Mouse (Mus musculus) lung, embryonic 16.5 days (tissue): ENCODE data around the gene Fam161a. TPM values are rescaled to one million over a fixed set of nuclear protein-coding genes. Genes with fewer than 3 reads are reported as not detected.
A peak's percentile ranks its signal among the peaks of the same experiment; 100 is the strongest.

ENCODE experiments used
- ATAC-seq: fragments of 200-750 bp; cut with Nextera tagmentation; 2 replicates; pipeline ENCODE4 v1.8.0; 2017; ENCODE audit warnings: low read depth, mild to moderate bottlenecking, moderate library complexity
- H3K27ac ChIP-seq: fragments of 300-500 bp; sonication (generic); 2 replicates; pipeline ENCODE4 v1.5.1; 2014; ENCODE audit warnings: mild to moderate bottlenecking, control low read depth, low read length
- H3K27me3 ChIP-seq: fragments of 300-500 bp; sonication (generic); 2 replicates; pipeline ENCODE4 v1.6.1; 2014; ENCODE audit warnings: low read depth, low read length, mixed read lengths; ENCODE audit not compliant: control insufficient read depth, insufficient read depth
- H3K36me3 ChIP-seq: fragments of 300-500 bp; sonication (generic); 2 replicates; pipeline ENCODE4 v1.6.1; 2014; ENCODE audit warnings: low read length; ENCODE audit not compliant: control insufficient read depth, insufficient read depth
- H3K4me1 ChIP-seq: fragments of 300-500 bp; sonication (generic); replicated peaks from 2 replicates; pipeline ENCODE4 v1.6.1; 2014; ENCODE audit warnings: low read length, mixed read lengths; ENCODE audit not compliant: control insufficient read depth, insufficient read depth
- H3K4me2 ChIP-seq: fragments of 300-500 bp; sonication (generic); 2 replicates; pipeline ENCODE4 v1.6.1; 2014; ENCODE audit warnings: low read depth, low read length, control low read depth
- H3K4me3 ChIP-seq: fragments of 300-500 bp; sonication (generic); 2 replicates; pipeline ENCODE4 v1.5.1; 2014; ENCODE audit warnings: mild to moderate bottlenecking, low read length, control low read depth
- H3K9ac ChIP-seq: fragments of 300-500 bp; sonication (generic); 2 replicates; pipeline ENCODE4 v1.6.1; 2014; ENCODE audit warnings: low read length, control low read depth
- H3K9me3 ChIP-seq: fragments of 300-500 bp; sonication (generic); 2 replicates; pipeline ENCODE4 v1.6.1; 2016; ENCODE audit warnings: low read length; ENCODE audit not compliant: control insufficient read depth
- WGBS: fragments of 180-500 bp; shearing (Covaris S2); extraction: QIAGEN DNeasy Blood & Tissue Kit; methylation state at CpG from one replicate; pipeline ENCODE4 v1.1.7; 2014; 5-methylcytosine and 5-hydroxymethylcytosine counted together
- polyA plus RNA-seq: library from polyadenylated mRNA; unstranded; fragments of >200 nt; fragmentation: Nextera tagmentation; extraction: Ambion mirVana; gene quantifications from 2 replicates; pipeline ENCODE4 v1.2.1, GENCODE M21; 2015

Gene Fam161a
- polyA plus RNA-seq, 1 experiment from 2014 or later = 10.8 TPM

GRCm38 (mm10) chr11:23007166-23007480, 208 bp upstream of the Fam161a start:
- peak overlapping the region; percentile 92 for H3K4me2 ChIP-seq
- peak overlapping the region; percentile 56 for H3K9ac ChIP-seq
- 0 out of 2 replicates have a peak, but pooled peaks cover 7% of the 10 kb centered on the region for H3K4me1 ChIP-seq
- H3K27me3 ChIP-seq = no peaks in the 10 kb centered on the region
- no peaks in the 10 kb centered on the region for H3K9me3 ChIP-seq
- no peak overlapping the region for H3K27ac ChIP-seq
- ATAC-seq = no peak
- 3% methylated on average over 6 of the region's 6 CpGs for WGBS
- H3K36me3 ChIP-seq = peaks cover 14% of the 10 kb centered on the region
- peak overlapping the region; percentile 59 for H3K4me3 ChIP-seq

- WGBS = under 1% methylated on average over 40 of the region's 40 CpGs
- peak overlapping the region; percentile 92 for H3K4me2 ChIP-seq
Measured at GRCm38 (mm10) chr11:23008181-23008823, 971 bp downstream of the Fam161a start.

GRCm38 (mm10) chr11:23008824-23009200, 1.5 kb downstream of the Fam161a start:
- no peaks in the 10 kb centered on the region for H3K27me3 ChIP-seq
- peak overlapping the region; percentile 59 for H3K4me3 ChIP-seq
- H3K36me3 ChIP-seq = peaks cover 4% of the 10 kb centered on the region; the same call in 1 of the 2 replicates
- H3K27ac ChIP-seq = no peak overlapping the region; the same call in 1 of the 2 replicates
- 0 out of 2 replicates have a peak, but pooled peaks cover 7% of the 10 kb centered on the region for H3K4me1 ChIP-seq
- H3K4me2 ChIP-seq = peak overlapping the region; percentile 92
- no peaks in the 10 kb centered on the region for H3K9me3 ChIP-seq
- ATAC-seq = no peak
- H3K9ac ChIP-seq = peak overlapping the region; percentile 72
- WGBS = 15% methylated on average over 4 of the region's 4 CpGs

More at GRCm38 (mm10) chr11:23008181-23008823, 971 bp downstream of the Fam161a start:
- H3K27ac ChIP-seq = peak overlapping the region; percentile 84
- peaks cover 8% of the 10 kb centered on the region; the same call in 1 of the 2 replicates for H3K36me3 ChIP-seq
- H3K27me3 ChIP-seq = no peaks in the 10 kb centered on the region
- peak; percentile 96 for ATAC-seq
- H3K4me3 ChIP-seq = peak overlapping the region; percentile 59
- 0 out of 2 replicates have a peak, but pooled peaks cover 7% of the 10 kb centered on the region for H3K4me1 ChIP-seq
- peak overlapping the region; percentile 72 for H3K9ac ChIP-seq
- H3K9me3 ChIP-seq = no peaks in the 10 kb centered on the region

- ATAC-seq = no peak
- Histone ChIP-seq H3K4me3 (no peak overlapping the region), H3K9ac (no peak overlapping the region), H3K36me3 (no peaks in the 10 kb centered on the region), H3K27ac (no peak overlapping the region), H3K27me3 (no peaks in the 10 kb centered on the region), H3K4me2 (no peak overlapping the region), H3K9me3 (no peaks in the 10 kb centered on the region), H3K4me1 (0 out of 2 replicates have a peak, but pooled peaks cover 2% of the 10 kb centered on the region)
- 52% methylated on average over 1 of the region's 1 CpGs for WGBS
Measured at GRCm38 (mm10) chr11:23013096-23013495, 5.8 kb downstream of the Fam161a start.

- Histone ChIP-seq H3K27me3 (no peaks in the 10 kb centered on the region), H3K27ac (no peak overlapping the region), H3K4me1 (0 out of 2 replicates have a peak, but pooled peaks cover 2% of the 10 kb centered on the region), H3K9ac (no peak overlapping the region), H3K4me2 (no peak overlapping the region), H3K36me3 (no peaks in the 10 kb centered on the region), H3K4me3 (no peak overlapping the region), H3K9me3 (no peaks in the 10 kb centered on the region)
- WGBS = 85% methylated on average over 4 of the region's 4 CpGs
- no peak for ATAC-seq
Measured at GRCm38 (mm10) chr11:23013580-23014294, 6.4 kb downstream of the Fam161a start.

GRCm38 (mm10) chr11:23014996-23015395, 7.7 kb downstream of the Fam161a start:
- no peak overlapping the region for H3K4me2 ChIP-seq

GRCm38 (mm10) chr11:23017943-23018342, 10.6 kb downstream of the Fam161a start:
- no peaks in the 10 kb centered on the region for H3K9me3 ChIP-seq
- H3K4me1 ChIP-seq = no peaks in the 10 kb centered on the region
- no peaks in the 10 kb centered on the region for H3K27me3 ChIP-seq
- no peak overlapping the region for H3K4me3 ChIP-seq
- no peak overlapping the region for H3K27ac ChIP-seq
- no peak for ATAC-seq
- H3K9ac ChIP-seq = no peak overlapping the region
- 90% methylated on average over 4 of the region's 4 CpGs for WGBS
- H3K4me2 ChIP-seq = no peak overlapping the region
- no peaks in the 10 kb centered on the region for H3K36me3 ChIP-seq

More at GRCm38 (mm10) chr11:23014996-23015395, 7.7 kb downstream of the Fam161a start:
- Histone ChIP-seq H3K27me3 (no peaks in the 10 kb centered on the region), H3K9me3 (no peaks in the 10 kb centered on the region), H3K4me3 (no peak overlapping the region), H3K36me3 (no peaks in the 10 kb centered on the region), H3K9ac (no peak overlapping the region), H3K27ac (no peak overlapping the region), H3K4me1 (no peaks in the 10 kb centered on the region)
- 76% methylated on average over 6 of the region's 6 CpGs for WGBS
- no peak for ATAC-seq

GRCm38 (mm10) chr11:23020116-23020770, 12.9 kb downstream of the Fam161a start:
- H3K9ac ChIP-seq = no peak overlapping the region

GRCm38 (mm10) chr11:23020841-23021240, 13.5 kb downstream of the Fam161a start:
- Histone ChIP-seq H3K9me3 (no peaks in the 10 kb centered on the region), H3K4me3 (no peak overlapping the region), H3K9ac (no peak overlapping the region), H3K27me3 (no peaks in the 10 kb centered on the region), H3K4me1 (no peaks in the 10 kb centered on the region), H3K36me3 (no peaks in the 10 kb centered on the region), H3K27ac (no peak overlapping the region), H3K4me2 (no peak overlapping the region)
- WGBS = 92% methylated on average over 14 of the region's 14 CpGs
- ATAC-seq = no peak

More at GRCm38 (mm10) chr11:23020116-23020770, 12.9 kb downstream of the Fam161a start:
- Histone ChIP-seq H3K27ac (no peak overlapping the region), H3K4me2 (no peak overlapping the region), H3K4me1 (no peaks in the 10 kb centered on the region), H3K36me3 (no peaks in the 10 kb centered on the region), H3K27me3 (no peaks in the 10 kb centered on the region), H3K9me3 (no peaks in the 10 kb centered on the region), H3K4me3 (no peak overlapping the region)
- ATAC-seq = no peak
- WGBS = 65% methylated on average over 24 of the region's 24 CpGs
